Mouse (Mus musculus) lung, postnatal 0 days (tissue): ENCODE measurements around the gene Zfp706.

Experiments used
- CTCF ChIP-seq: IDR thresholded peaks from 2 replicates; pipeline ENCODE4 v1.5.1; 2016; ENCODE audit warnings: antibody characterized with exemption, mild to moderate bottlenecking
- EP300 ChIP-seq: IDR thresholded peaks from 2 replicates; pipeline ENCODE4 v1.6.1; 2016; ENCODE audit warnings: antibody characterized with exemption, mild to moderate bottlenecking, control low read depth

DNA sequence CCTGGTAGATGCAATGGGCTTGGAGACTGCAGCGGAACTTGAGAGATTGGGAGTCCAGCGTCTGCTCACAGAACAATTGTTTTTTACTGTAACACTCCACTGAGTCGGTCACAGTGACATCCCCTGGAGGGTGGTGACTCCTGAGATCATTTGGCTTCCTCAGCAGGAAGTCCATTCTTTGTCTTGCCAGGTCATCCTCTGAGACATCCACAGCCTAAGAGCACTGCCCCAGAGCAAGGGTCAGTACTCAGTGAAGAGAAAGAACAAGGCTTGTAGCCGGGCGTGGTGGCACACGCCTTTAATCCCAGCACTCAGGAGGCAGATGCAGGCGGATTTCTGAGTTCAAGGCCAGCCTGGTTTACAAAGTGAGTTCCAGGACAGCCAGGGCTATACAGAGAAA, 38.6 kb upstream of the Zfp706 start:
- TF ChIP-seq CTCF (no peak), EP300 (no peak)
